Mouse (Mus musculus): ENCODE measurements around the gene Sdha. TPM values are rescaled to one million over a fixed set of nuclear protein-coding genes. Genes with fewer than 3 reads are reported as not detected.
A peak's percentile ranks its signal among the peaks of the same experiment; 100 is the strongest.

The Sdha gene
- 100 to 1,000 TPM; 627 to 644 TPM for total RNA-seq (2021)
- long read RNA-seq, experiment 1, transcript Sdha-206 (2 exons, 858 nt): minor isoform, 13 of 673 reads
- long read RNA-seq, experiment 1, transcript Sdha-201 (15 exons, 2,900 nt): major isoform, 403 of 673 reads
- long read RNA-seq, experiment 1, partial matches to known transcripts: 80 of 673 reads
- long read RNA-seq, experiment 1, other reads (novel, unspliced or antisense): 177 of 673 reads
- long read RNA-seq, experiment 2, transcript Sdha-206 (2 exons, 858 nt): minor isoform, 9 of 910 reads
- long read RNA-seq, experiment 2, transcript Sdha-201 (15 exons, 2,900 nt): major isoform, 535 of 910 reads
- long read RNA-seq, experiment 2, partial matches to known transcripts: 105 of 910 reads
- long read RNA-seq, experiment 2, other reads (novel, unspliced or antisense): 261 of 910 reads

DNA sequence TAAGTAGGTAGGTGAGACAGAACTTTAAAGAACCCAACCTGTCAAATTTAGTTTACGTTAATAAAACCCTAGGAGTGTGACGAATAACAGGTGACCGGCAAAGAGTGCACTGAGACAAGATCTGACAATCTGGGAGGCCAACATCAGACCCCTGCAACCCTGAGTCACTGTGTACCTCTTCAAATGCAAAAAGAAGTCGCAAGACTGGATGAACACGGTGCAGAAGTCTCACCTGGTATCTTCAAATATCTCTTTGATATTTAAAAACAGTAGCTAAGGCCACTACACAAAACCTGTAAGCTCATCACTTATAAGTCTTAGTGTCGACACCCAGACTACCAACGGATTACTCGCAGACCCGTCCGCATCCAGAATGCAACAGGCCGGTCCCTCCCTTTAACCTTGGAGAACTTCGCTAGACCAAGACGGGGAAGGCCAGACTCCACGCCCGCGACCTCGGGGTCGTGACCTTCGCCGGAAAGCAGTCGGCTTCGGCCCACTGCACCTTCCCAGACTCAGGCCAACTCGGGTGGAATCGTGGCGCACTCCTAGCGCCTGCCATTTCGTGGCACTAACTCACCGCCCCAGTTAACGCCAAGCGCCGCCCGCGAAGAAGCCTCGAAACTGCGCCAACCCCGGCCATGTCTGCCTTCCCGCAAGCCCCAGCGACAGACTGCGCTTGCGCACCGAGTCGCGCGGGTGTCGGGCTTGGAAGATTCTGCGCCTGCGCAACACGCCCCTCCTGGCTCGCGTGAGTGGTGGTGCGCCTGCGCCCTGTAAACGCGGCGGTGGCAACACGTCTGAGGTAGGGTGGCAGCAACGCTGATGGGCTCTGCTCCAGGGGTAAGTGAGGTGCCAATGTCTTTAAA, at the start of gene Sdha, which contains the start of gene Ccdc127:
TSS of gene Sdha (minus strand) at position 715 of the 869 bp plus-strand sequence.
TSS of gene Ccdc127 (plus strand) at position 744 of the 869 bp plus-strand sequence.
- DNase-seq: peak; percentile 94 to 96
- intact Hi-C loops (cut with DNase I): loop anchor here (10.0 kb wide), 1 partner anchor 155 kb away; no protein-coding TSS in a partner anchor

DNA sequence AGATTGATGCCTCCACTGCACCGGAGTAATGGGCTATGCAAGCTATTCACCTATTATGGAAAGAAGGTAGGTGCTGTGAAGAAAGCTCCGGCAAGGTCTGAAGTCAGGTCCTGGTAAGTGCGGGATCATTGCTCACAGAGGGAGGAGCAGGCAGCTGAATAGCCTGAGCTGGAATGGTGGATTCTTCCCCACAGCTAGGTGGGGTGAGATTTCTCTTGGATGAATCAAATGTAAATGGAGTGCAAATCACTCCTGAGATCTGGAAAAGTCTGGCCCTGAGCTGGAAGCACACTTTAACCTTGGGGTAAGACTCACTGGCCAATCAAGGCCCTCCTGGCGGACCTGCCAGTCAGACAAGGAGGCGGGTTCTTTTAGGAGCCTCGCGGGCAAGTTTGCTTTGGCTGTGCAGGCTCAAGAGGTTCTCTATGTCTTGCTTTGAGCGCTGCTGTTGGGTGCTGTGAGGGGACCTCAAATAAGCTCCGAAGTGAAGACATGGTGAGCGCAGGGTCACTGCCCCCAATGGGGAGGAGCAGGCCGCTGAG, 49.3 kb upstream of the Sdha start, which contains the start of gene Ftl1-ps1:
TSS of gene Ftl1-ps1 (plus strand) at position 397 of the 542 bp plus-strand sequence.
- DNase-seq: no peak
- intact Hi-C loops (cut with DNase I): no loop called here

DNA sequence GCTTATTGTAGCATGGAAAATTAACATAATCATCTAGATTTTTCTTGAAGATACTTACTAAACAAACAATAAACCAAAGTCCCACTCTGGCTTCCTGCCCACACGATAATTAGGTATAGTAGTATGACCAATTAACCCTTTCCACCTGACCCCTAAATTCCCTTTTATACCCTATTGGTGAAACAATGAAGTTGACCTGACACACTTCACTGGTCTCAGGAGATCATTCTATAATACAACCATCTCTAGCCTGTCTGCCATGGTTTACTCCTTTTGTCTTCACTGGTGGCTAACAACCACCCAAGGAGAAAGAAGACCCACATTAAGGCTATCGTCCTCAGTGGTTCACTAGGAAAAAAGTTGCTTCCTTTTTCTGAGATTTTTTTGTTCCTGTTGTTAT, 41.1 kb upstream of the Sdha start:
- intact Hi-C loops (cut with DNase I): no loop called here

DNA sequence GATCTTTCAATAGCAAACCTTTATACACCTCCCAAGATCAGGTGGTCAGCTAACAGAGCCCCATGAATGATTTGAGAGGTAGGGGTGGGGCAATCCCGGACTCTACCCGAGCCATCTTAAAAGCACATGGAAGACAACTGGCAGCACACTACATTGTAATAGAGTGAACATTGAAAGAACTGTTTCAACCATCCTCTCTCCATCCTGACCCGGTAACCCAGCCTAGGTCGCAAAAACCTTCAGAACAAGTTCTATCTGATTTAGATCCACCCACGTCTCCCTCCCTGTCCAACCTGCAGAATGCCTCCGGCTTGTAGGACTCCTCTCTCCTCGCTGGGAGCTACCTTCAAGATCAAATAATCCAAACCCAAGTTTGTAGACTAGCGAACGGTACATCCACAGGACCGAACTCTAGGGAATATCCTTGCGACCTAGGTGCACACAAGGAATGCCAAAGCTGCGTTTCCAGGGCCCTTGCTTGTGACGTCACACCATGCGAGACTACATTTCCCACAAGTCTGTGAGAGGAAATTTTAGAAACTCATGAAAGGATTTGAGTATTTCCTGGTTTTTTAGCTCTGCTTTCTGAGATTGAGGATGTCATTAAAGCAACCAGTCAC, 40.4 kb upstream of the Sdha start, which contains the start of gene Zfp72:
TSS of gene Zfp72 (minus strand) at position 466 of the 620 bp plus-strand sequence.
- intact Hi-C loops (cut with DNase I): no loop called here
- peak; percentile 35 to 50 for DNase-seq

More for the DNA sequence above, 41.1 kb upstream of the Sdha start:
- no peak for DNase-seq

DNA sequence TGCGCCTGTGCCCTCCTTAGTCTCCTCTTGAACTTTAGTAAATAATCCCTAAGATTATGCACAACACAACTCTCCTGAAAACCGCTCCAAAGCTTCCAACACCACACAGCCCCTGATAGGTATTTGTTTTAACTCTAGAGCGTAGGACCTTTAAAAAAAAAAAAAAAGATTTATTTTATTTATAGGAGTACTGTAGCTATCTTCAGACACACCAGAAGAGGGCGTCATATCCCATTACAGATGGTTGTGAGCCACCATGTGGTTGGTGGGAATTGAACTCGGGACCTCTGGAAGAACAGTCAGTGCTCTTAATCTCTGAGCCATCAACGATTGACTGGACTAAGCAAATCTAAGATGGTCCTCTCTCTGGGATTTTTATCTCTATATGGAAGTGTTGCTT, 39.6 kb upstream of the Sdha start:
- intact Hi-C loops (cut with DNase I): no loop called here
- DNase-seq: no peak

DNA sequence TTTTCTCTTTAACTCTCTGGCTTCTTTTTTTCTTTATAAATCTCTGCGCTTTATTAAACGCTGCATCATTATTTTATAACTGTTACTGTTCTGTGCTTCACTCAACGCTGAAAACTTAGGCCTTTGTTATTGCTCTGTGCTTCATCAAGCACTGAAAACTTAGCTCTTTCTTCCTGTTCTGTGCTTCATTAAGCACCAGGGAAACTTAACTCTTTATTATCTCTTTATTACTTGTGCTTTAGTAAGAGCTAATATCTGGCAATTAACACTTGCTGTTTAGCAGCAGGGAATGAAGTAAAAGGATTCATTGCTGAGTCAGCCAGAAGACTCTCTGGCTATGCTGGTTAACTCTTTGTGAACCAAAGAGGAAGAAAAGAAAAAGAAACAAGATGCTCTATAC, 32.2 kb upstream of the Sdha start:
- intact Hi-C loops (cut with DNase I): no loop called here

DNA sequence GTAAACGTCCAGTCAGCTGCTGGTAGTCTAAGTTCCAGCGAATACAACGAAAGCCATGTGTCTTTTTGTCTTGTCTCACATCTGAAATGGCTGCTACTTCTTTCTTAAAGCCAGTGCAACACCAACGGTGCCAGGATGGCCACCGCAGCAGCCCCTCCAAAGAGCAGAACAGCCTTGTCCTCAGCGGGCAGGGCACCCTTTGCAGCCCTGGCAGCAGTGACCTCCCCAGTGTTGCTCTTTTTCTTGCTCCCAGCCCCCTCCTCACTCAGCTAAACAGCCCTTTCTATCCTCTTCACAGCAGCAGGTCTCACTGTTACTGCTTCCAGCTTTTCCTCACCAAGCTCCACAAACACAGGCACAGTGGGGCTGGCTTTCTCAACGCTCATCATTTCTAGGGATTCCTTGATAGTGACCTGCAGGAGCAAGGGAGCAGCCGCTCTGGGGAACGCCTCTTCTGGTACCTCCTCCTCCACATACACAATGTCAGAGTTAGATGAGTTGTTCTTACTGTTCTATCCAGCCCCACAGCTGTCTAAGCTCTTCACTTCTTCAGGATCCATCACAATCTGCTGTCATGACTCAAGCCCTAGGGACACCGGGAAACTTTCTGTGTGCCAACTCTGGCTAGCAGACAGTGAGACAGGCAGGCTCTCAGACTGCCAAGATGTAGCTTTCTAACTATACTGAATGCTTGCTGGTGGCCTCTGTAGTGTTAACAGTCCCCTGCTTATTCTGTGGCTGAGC, 31.6 kb upstream of the Sdha start:
- no peak for DNase-seq
- intact Hi-C loops (cut with DNase I): no loop called here

More for the DNA sequence above, 32.2 kb upstream of the Sdha start:
- DNase-seq: no peak

DNA sequence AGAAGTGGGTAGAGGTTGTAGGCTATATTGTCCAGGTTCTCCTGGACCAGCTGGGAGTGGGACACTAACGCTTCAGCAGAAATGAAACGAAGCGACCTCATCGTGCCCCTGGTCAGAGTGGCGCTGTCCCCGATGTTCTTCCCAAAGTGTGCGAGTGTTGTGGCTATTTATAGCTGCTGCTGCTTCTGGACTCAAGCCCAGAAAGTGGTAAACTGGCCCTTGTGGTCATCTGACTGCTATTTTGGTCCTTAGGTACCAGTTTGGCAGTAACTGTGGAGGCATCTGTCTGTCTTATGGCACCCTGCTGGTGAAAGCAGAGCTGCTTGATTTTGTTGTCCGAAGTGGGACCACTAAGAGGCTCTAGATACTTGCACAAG, 13.8 kb upstream of the Sdha start, which contains the start of gene Lrrc14b:
TSS of gene Lrrc14b (minus strand) at position 147 of the 377 bp plus-strand sequence.
- intact Hi-C loops (cut with DNase I): loop anchor here (10.0 kb wide), 1 partner anchor 91 kb away; no protein-coding TSS in a partner anchor

DNA sequence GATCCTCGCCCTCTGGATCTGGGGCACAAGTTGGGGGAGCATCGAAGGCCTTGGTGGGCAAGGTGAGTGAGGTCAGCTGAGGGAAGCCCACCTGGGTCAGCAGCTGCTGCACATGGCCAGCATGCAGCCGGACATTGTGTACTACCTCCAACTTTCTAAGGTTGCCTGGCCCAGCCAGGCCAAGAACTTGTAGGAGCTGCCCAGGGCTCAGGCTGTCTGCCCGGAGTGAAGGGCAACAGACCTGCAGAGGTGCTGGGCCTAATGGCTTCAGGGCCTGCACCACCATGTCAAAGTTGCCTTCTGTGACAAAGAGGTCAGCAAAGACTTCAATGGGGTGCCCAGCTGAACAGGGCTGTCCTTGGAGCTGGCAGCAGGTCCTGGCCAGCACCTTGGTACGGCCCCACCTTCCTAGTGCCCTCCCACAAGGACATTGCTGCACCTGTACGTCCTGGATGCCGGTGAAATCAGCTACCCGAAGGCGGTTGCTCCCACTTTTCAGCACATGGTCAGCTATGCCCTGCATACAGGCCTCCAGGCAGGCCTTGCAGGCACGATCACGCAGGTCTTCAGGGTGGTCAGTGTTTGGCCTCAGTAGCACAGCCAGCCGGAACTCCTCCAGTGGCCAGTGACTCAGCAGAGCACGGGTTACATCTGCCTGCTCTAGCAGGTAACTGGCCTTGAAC, 13.2 kb upstream of the Sdha start:
- intact Hi-C loops (cut with DNase I): loop anchor here (10.0 kb wide), 1 partner anchor 91 kb away; no protein-coding TSS in a partner anchor
- peak in 1 of 2 experiments; percentile 47 for DNase-seq

More for the DNA sequence above, 13.8 kb upstream of the Sdha start, which contains the start of gene Lrrc14b:
- DNase-seq: peak; percentile 32 to 64

DNA sequence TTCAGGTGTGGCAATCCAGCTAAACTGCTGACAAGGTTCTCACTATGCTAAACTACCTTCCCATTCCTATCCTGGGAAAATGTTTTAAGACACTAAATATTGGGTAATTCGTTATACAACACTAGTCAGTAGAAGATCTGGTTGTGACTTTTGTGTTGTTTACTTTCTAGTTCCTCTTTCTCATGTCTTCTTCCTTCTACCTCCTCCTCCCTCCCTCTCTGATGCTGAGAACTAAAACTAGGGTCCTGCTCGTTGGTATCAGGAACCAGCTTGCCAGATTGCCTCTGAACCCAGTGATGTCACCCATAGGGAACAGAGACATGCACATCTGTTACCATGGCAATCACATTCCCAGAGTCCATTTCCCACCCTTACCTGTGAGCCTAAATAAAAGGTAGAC, 12.1 kb upstream of the Sdha start:
- intact Hi-C loops (cut with DNase I): loop anchor here (10.0 kb wide), 1 partner anchor 93 kb away; no protein-coding TSS in a partner anchor
- DNase-seq: no peak

DNA sequence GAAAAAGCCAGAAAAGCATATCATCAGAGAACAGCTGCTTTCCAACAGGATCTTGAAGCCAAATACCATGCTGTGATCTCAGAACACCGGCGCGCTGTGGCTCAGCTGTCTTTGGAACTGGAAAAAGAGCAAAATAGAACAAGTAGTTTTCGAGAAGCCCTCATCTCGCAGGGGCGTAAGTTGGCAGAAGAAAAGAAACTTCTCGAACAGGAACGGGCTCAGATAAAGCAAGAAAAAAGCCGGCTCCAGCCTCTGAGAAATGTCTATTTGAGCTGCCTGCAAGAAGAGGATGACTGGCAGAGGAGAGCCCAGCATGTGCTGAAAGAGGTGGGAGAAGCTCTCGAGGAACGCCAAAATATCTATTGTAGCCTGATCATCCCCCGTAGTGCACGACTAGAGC, 6.4 kb upstream of the Sdha start:
- DNase-seq: no peak
- intact Hi-C loops (cut with DNase I): no loop called here

DNA sequence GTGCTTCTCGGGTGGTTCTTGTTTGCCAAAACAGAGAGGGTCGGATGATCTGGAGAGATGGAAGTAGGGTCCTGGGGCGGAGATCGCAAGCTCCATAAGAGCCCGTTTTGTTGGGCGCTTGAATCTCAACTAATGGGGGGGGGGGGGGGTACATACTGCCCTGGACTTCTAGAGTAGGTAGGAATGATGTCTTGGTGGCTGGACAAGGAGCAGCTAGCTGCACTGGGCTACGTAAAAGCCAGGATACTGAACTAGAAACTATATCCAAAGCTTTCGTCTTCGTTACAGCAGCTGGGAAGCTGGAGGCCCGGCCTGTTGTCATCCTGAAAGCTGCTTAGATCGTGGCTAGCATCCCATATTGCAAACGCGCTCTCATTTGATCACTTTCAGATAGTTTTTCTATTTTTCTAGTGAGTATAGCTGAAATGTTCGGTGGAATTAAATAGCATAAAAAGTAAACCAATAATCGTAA, 391 bp upstream of the Sdha start:
- intact Hi-C loops (cut with DNase I): no loop called here
- DNase-seq: no peak

DNA sequence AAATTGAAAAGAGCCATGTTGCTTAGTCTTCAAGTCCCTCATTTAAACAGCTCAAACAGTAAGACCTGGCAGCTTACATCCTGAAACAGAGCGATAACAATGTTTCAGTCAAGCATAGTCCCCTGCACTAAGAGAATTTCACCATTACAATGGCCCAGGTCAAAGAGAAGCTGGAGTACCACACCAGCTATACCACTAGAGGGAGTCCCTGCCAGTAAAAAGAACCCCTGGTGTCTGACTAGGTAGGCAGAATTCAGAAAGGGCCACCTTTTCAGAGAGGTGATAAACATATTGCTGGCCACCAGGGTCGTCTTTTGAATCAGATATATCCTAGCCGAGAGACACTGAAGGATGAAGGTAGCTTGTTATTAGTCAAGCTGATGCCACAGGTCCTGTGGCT, 9.0 kb downstream of the Sdha start:
- no peak for DNase-seq
- intact Hi-C loops (cut with DNase I): loop anchor here (10.0 kb wide), 1 partner anchor 164 kb away; no protein-coding TSS in a partner anchor

DNA sequence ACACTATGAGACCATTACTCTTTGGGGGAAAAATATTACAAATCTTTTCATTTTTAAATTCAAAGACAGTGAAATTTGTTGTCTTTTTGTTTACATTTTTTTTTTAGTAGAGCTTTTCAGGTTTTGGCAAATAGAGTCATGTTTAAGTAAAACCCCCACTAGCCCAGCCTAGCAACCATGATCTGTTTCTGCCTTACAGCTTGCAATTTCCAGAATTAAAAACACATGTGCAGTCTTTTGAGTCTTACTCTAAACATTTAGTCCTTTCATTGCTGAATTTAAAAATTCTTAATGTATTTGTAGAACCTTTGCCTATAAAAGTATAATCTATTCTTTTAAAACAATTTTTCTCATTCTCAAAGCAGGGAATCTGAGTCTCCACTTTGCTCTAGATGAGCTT, 20.8 kb downstream of the Sdha start:
- no peak for DNase-seq
- intact Hi-C loops (cut with DNase I): loop anchor here (10.0 kb wide), 1 partner anchor 1805 kb away; no protein-coding TSS in a partner anchor

DNA sequence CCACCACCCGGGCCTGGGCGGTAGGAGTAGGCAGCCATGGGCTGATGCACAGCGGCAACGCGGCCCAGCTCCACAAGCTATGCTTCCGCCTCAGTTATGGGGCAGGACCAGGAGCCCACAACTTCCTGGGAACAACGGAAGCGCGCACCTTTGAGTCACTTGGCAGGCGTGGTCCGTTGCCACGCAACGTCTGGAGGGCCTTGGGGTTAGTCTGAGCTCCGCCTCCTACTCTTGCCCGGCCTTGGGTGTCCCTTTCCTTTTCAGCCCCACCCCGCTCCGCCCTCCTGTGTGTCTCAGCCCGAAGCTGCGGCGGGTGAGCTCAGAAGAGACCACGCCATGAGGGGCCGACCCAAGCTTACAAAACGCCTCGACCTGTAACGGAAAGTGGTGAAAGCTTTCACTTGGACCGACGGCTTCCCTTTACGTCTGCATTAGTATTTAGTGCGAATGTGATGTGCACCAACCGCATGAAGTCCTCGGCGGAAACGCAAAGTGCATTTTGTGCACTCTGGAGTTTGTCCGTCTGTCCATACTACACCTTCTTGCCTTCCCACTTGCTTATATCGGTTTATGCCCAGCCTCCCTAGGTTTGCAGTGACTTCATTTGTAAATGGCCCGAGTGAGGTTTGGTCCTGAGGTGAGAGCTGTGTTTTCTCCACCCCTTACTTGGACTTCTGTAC, 32.8 kb downstream of the Sdha start, which contains the start of gene Pdcd6:
TSS of gene Pdcd6 (minus strand) at position 411 of the 680 bp plus-strand sequence.
- intact Hi-C loops (cut with DNase I): no loop called here
- DNase-seq: peak; percentile 85 to 91

DNA sequence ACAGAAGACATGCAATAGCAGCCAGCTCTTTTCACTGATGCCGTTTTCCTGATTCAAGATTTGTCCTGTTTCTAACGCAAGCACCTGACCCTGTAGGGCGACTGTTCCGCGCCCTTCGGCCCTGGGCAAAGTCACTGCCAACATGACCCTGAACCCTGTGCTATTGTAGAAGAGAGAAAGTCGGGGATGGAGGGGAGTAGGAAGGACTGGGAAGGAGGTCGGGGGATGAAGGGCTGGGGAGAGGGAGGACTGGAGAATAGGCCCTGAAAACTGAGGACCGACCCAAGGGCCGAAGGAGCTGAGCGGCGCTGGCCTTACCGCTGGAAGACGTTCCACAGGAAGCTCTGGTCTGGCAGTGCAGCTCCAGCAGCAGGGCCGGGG, 33.3 kb downstream of the Sdha start:
- no peak for DNase-seq
- intact Hi-C loops (cut with DNase I): no loop called here

DNA sequence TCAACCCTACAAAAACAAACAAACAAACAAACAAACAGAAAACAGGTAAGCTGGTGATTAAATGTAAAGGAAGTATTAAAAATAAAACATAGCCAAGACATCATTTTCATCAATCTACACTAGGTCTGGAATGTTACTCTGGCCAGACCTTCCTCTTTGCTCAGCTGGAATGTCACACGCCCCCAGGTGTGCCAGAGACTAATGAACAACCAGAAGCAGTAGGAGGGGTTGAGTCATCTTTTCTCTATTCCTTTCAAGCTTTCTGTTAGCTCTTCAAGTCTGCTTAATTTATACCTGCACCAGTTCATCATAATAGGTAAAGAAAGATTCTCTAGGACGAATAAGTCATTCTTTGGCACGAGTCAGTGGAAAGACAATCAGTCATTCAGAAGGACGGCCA, 33.7 kb downstream of the Sdha start:
- intact Hi-C loops (cut with DNase I): no loop called here
- no peak for DNase-seq

DNA sequence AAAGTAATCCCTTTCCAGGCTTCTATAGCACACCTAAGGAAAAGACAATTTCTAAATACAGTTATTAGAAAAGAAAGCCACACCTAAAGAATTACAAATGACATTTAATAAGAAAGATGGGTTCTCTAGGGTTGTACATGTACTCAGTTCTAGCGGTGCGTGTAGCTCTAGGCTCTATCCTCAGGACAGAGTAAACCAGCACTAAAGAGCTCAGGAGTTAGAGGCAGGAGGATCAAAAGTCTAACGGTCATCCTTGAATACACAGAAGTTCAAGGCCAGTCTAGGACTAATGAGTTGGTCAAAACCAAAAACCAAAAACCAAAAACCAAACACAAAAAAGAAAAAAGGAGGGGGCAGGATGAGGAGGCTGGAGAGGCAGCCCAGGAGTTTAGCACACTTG, 35.5 kb downstream of the Sdha start:
- intact Hi-C loops (cut with DNase I): no loop called here

More for the DNA sequence above, 35.5 kb downstream of the Sdha start:
- DNase-seq: no peak
